Comparison of ENCODE assay signal across 12 mouse cellular contexts in the genomic region with DNA sequence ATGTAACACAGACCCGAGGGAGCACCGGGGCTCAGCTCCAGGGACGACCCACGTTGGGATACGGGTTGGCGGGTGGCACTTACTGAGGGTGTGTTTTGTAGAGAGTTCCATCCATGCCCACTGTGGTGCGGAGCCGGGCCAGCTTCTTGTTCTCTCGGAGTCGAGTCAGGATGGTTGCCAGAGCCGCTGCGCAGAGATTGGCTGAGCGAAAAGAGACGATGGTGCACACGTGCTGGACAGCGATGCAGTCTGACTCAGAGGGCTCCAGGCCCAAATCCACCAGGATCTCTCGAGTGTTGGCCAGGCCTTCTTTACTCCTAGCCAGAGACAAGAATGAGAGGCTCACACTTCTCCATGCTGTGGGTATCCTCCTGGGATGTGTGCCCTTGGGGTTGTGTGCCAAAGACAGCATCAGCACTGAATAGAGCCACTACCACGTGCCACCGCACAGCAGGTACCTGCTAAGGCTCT. TPM values are rescaled to one million over a fixed set of nuclear protein-coding genes. Genes with fewer than 3 reads are reported as not detected.
A peak's percentile ranks its signal among the peaks of the same experiment; 100 is the strongest.
DNase-seq lines count a peak whose midpoint lies in the region; ATAC-seq lines count a peak whose summit lies in the region.
"Had no signal": no experiment of that assay in that cellular context is flagged by ENCODE, and none has a peak within 500 bp of the region (broad histone marks: within the 10 kb centered on the region; RNA-seq: fewer than 3 reads in every experiment).

No protein-coding gene starts in this region.

- H3K4me1 ChIP-seq in midbrain, embryonic 13.5 days (replicated peaks), result no peaks in the 10 kb centered on the region
- H3K4me1 ChIP-seq in midbrain, embryonic 11.5 days (ENCODE audit: control insufficient read depth, insufficient read depth, low read length), result no peaks in the 10 kb centered on the region

- no peak for ATAC-seq in cerebellum, adult (ENCODE audit: insufficient number of reproducible peaks, low FRiP score, low TSS enrichment)
- 0 out of 2 replicates have a peak, but pooled peaks have one; percentile 4 for ATAC-seq in midbrain, embryonic 13.5 days
- no peak for ATAC-seq in midbrain, embryonic 11.5 days (ENCODE audit: low FRiP score)

- no peaks in the 10 kb centered on the region for H3K36me3 ChIP-seq in midbrain, embryonic 13.5 days
- H3K36me3 ChIP-seq in midbrain, embryonic 11.5 days (ENCODE audit: control insufficient read depth, insufficient read depth, low read length), result no peaks in the 10 kb centered on the region
- H3K36me3 ChIP-seq: limb, embryonic 13.5 days; stomach, embryonic 15.5 days had no signal

- peak; percentile 14 for DNase-seq in cerebellum, adult 11 months
- DNase-seq in midbrain, embryonic 11.5 days (ENCODE audit: low spot score, missing footprints), result no peak
- peak; percentile 52 for DNase-seq in gastrocnemius, postnatal 10 days
- peak; percentile 24 for DNase-seq in right cerebral cortex, postnatal 25 days
- no peak for DNase-seq in c-Kit-positive CD71-positive TER-119-positive erythroid progenitor cells, embryonic 14.5 days (ENCODE audit: low spot score)
- no peak for DNase-seq in T-cell, adult 2 months (ENCODE audit: low spot score)
- DNase-seq: kidney, adult 18-20 months had no signal

- no peak overlapping the region for H3K27ac ChIP-seq in midbrain, embryonic 13.5 days
- no peak overlapping the region for H3K27ac ChIP-seq in midbrain, embryonic 11.5 days (ENCODE audit: low read depth, low read length)
- H3K27ac ChIP-seq: limb, embryonic 13.5 days; stomach, embryonic 15.5 days had no signal

- no peak overlapping the region for H3K4me3 ChIP-seq in midbrain, embryonic 13.5 days (replicated peaks)
- no peak overlapping the region for H3K4me3 ChIP-seq in midbrain, embryonic 11.5 days (ENCODE audit: low read depth, low read length)
- H3K4me3 ChIP-seq: limb, embryonic 13.5 days; stomach, embryonic 15.5 days had no signal

- no peaks in the 10 kb centered on the region for H3K9me3 ChIP-seq in midbrain, embryonic 13.5 days
- no peaks in the 10 kb centered on the region for H3K9me3 ChIP-seq in midbrain, embryonic 11.5 days (ENCODE audit: control insufficient read depth, low read length)
- H3K9me3 ChIP-seq: limb, embryonic 13.5 days; stomach, embryonic 15.5 days had no signal

- H3K9ac ChIP-seq in midbrain, embryonic 13.5 days (replicated peaks), result no peak overlapping the region
- H3K9ac ChIP-seq in midbrain, embryonic 11.5 days (ENCODE audit: low read length), result no peak overlapping the region
- H3K9ac ChIP-seq: limb, embryonic 13.5 days; stomach, embryonic 15.5 days had no signal

- 85% methylated on average over 19 of the region's 19 CpGs for WGBS in midbrain, embryonic 13.5 days
- 84% methylated on average over 19 of the region's 19 CpGs for WGBS in midbrain, embryonic 11.5 days

- no peaks in the 10 kb centered on the region for H3K27me3 ChIP-seq in midbrain, embryonic 13.5 days
- no peaks in the 10 kb centered on the region for H3K27me3 ChIP-seq in midbrain, embryonic 11.5 days (ENCODE audit: control insufficient read depth, insufficient read depth, low read length)
- H3K27me3 ChIP-seq: stomach, embryonic 15.5 days had no signal

- H3K4me2 ChIP-seq in midbrain, embryonic 13.5 days (replicated peaks), result no peak overlapping the region
- H3K4me2 ChIP-seq in midbrain, embryonic 11.5 days, result no peak overlapping the region
- H3K4me2 ChIP-seq: limb, embryonic 13.5 days; stomach, embryonic 15.5 days had no signal

RNA-seq across cellular contexts. Expression of gene Hkdc1, which starts 20.6 kb away (rescaled TPM):
- 0.13 and 0.14 TPM in 2 replicates for polyA plus RNA-seq in midbrain, embryonic 13.5 days (2015; fragmentation: Nextera tagmentation; extraction: Ambion mirVana)
- 0.07 and 0.11 TPM in 2 replicates for polyA plus RNA-seq in midbrain, embryonic 11.5 days (2014; fragmentation: Nextera tagmentation; extraction: Ambion mirVana)
- total RNA-seq in gastrocnemius, postnatal 10 days (2021), result under 1 TPM; 0.12 to 0.45 TPM
- total RNA-seq: neutrophil, adult 5-6 weeks had no signal

RNA-seq across cellular contexts. Expression of gene Hk1, which starts 22.0 kb away (rescaled TPM):
- polyA plus RNA-seq in midbrain, embryonic 13.5 days (2015; fragmentation: Nextera tagmentation; extraction: Ambion mirVana), result 70.0 and 72.9 TPM in 2 replicates
- polyA plus RNA-seq in midbrain, embryonic 11.5 days (2014; fragmentation: Nextera tagmentation; extraction: Ambion mirVana), result 19.3 and 23.4 TPM in 2 replicates
- total RNA-seq in gastrocnemius, postnatal 10 days (2021), result 10 to 100 TPM; 17.8 to 22.5 TPM

RNA-seq across cellular contexts. Expression of gene 4930507D05Rik, which starts 47.6 kb away (rescaled TPM):
- 1.2 and 1.4 TPM in 2 replicates for polyA plus RNA-seq in midbrain, embryonic 13.5 days (2015; fragmentation: Nextera tagmentation; extraction: Ambion mirVana)
- polyA plus RNA-seq in midbrain, embryonic 11.5 days (2014; fragmentation: Nextera tagmentation; extraction: Ambion mirVana), result 1.2 and 1.7 TPM in 2 replicates
- under 1 TPM in 1 of 2 experiments, not detected in 1; 0.16 TPM for total RNA-seq in gastrocnemius, postnatal 10 days (2021)

RNA-seq across cellular contexts. Expression of gene Supv3l1, which starts 47.9 kb away (rescaled TPM):
- polyA plus RNA-seq in midbrain, embryonic 13.5 days (2015; fragmentation: Nextera tagmentation; extraction: Ambion mirVana), result 23.3 and 23.6 TPM in 2 replicates
- 29.1 and 31.6 TPM in 2 replicates for polyA plus RNA-seq in midbrain, embryonic 11.5 days (2014; fragmentation: Nextera tagmentation; extraction: Ambion mirVana)
- 10 to 100 TPM; 16.7 to 23.9 TPM for total RNA-seq in gastrocnemius, postnatal 10 days (2021)

Comparison
In these comparisons a context has a peak if more than half of its experiments do, and no peak if none do; other contexts are left out.
1. DNase-seq: peak in cerebellum, adult 11 months (single experiment), gastrocnemius, postnatal 10 days (single experiment) and right cerebral cortex, postnatal 25 days (single experiment); none in midbrain, embryonic 11.5 days (single experiment), c-Kit-positive CD71-positive TER-119-positive erythroid progenitor cells, embryonic 14.5 days (single experiment) and T-cell, adult 2 months (single experiment).